Mouse (Mus musculus) testis, adult 2 months (tissue): ENCODE results near the gene Fdxacb1.

Experiments used
- CTCF ChIP-seq: fragments of 200-500 bp; IDR thresholded peaks from 2 replicates; pipeline ENCODE4 v1.5.1; 2012; ENCODE audit warnings: low read depth, mild to moderate bottlenecking, inconsistent platforms, low read length, moderate library complexity; ENCODE audit not compliant: control insufficient read depth, insufficient read depth, insufficient replicate concordance
- POLR2A ChIP-seq: fragments of 200-500 bp; IDR thresholded peaks from 2 replicates; pipeline ENCODE4 v1.6.1; 2012; ENCODE audit warnings: low read depth, mild to moderate bottlenecking, inconsistent platforms, low read length, moderate library complexity; ENCODE audit not compliant: control insufficient read depth

DNA sequence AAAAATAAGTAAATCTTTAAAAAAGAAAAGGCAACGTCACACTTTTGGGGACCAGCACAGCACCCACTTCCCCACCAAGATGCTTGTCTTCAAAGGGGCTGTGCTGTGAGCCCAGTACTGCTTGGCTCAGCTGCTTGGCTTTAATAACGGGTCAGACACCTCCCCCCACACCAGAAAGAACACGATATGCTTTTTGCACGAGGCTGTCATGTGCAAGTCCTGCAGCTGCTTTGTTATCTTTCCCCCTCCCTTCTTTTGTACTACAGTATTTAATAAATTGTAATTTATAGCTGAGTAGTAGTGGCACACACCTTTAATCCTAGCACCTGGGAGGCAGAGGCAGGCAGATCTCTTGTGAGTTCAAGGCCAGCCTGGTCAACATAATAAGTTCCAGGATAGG, 49.2 kb upstream of the Fdxacb1 start:
- TF ChIP-seq CTCF (no peak), POLR2A (no peak)
